Mouse (Mus musculus) neural tube, embryonic 15.5 days (tissue): ENCODE measurements around the gene Cst12. TPM values are rescaled to one million over a fixed set of nuclear protein-coding genes. Genes with fewer than 3 reads are reported as not detected.
"Not testable (repeated sequence)": the region's sequence is repeated elsewhere in the genome, so short reads cannot be mapped to it uniquely, and the experiment has no call there.

ENCODE experiments used
- ATAC-seq: fragments of 200-750 bp; cut with Nextera tagmentation; 2 replicates; pipeline ENCODE4 v1.8.0; 2017; ENCODE audit warnings: mild to moderate bottlenecking, moderate TSS enrichment, moderate library complexity; ENCODE audit not compliant: low FRiP score
- H3K27ac ChIP-seq: fragments of 300-500 bp; sonication (generic); replicated peaks from 2 replicates; pipeline ENCODE4 v1.5.1; 2015; ENCODE audit warnings: mild to moderate bottlenecking, inconsistent platforms
- H3K27me3 ChIP-seq: fragments of 300-500 bp; sonication (generic); replicated peaks from 2 replicates; pipeline ENCODE4 v1.6.1; 2015; ENCODE audit warnings: inconsistent platforms
- H3K36me3 ChIP-seq: fragments of 300-500 bp; sonication (generic); 2 replicates; pipeline ENCODE4 v1.6.1; 2015; ENCODE audit warnings: inconsistent platforms
- H3K4me1 ChIP-seq: fragments of 300-500 bp; sonication (generic); 2 replicates; pipeline ENCODE4 v1.6.1; 2015; ENCODE audit warnings: inconsistent platforms
- H3K4me2 ChIP-seq: fragments of 300-500 bp; sonication (generic); 2 replicates; pipeline ENCODE4 v1.6.1; 2015; ENCODE audit warnings: inconsistent platforms, mild to moderate bottlenecking, moderate library complexity
- H3K4me3 ChIP-seq: fragments of 300-500 bp; sonication (generic); replicated peaks from 2 replicates; pipeline ENCODE4 v1.5.1; 2015; ENCODE audit warnings: mild to moderate bottlenecking, inconsistent platforms
- H3K9ac ChIP-seq: fragments of 300-500 bp; sonication (generic); replicated peaks from 2 replicates; pipeline ENCODE4 v1.6.1; 2015; ENCODE audit warnings: mild to moderate bottlenecking, inconsistent platforms
- H3K9me3 ChIP-seq: fragments of 300-500 bp; sonication (generic); replicated peaks from 2 replicates; pipeline ENCODE4 v1.6.1; 2016; ENCODE audit warnings: inconsistent platforms
- WGBS: fragments of 180-500 bp; shearing (Covaris S2); methylation state at CpG from one replicate; pipeline ENCODE4 v1.1.7; 2015; ENCODE audit warnings: mixed read lengths; 5-methylcytosine and 5-hydroxymethylcytosine counted together
- polyA plus RNA-seq: library from polyadenylated mRNA; unstranded; fragments of >200 nt; fragmentation: Nextera tagmentation; extraction: Ambion mirVana; gene quantifications from 2 replicates; pipeline ENCODE4 v1.2.1, GENCODE M21; 2015

Gene Cst12
- polyA plus RNA-seq: not detected in 2 replicates

- no peaks in the 10 kb centered on the region for H3K27me3 ChIP-seq
- no peak within 1 kb of the TSS for H3K27ac ChIP-seq
- no peaks in the 10 kb centered on the region for H3K36me3 ChIP-seq
- WGBS: 92% methylated on average over 6 of the region's 6 CpGs
- no peak for ATAC-seq
- H3K9me3 ChIP-seq: no peaks in the 10 kb centered on the region
- no peak within 1 kb of the TSS for H3K4me3 ChIP-seq
- no peaks in the 10 kb centered on the region for H3K4me1 ChIP-seq
- H3K9ac ChIP-seq: no peak within 1 kb of the TSS
- H3K4me2 ChIP-seq: no peak within 1 kb of the TSS
These were observed at the start of gene Cst12 for GRCm38 (mm10) chr2:148789142-148789541. Cst12 (plus strand) TSS chr2:148789361.

GRCm38 (mm10) chr2:148743001-148743400 lies 46.2 kb upstream of the Cst12 start:
- H3K36me3 ChIP-seq: no peaks in the 10 kb centered on the region
- H3K27me3 ChIP-seq: no peaks in the 10 kb centered on the region
- H3K9ac ChIP-seq: no peak overlapping the region
- no peak overlapping the region for H3K4me3 ChIP-seq
- no peaks in the 10 kb centered on the region for H3K9me3 ChIP-seq
- WGBS: 71% methylated on average over 3 of the region's 3 CpGs
- no peak overlapping the region for H3K27ac ChIP-seq
- no peak overlapping the region for H3K4me2 ChIP-seq
- no peaks in the 10 kb centered on the region for H3K4me1 ChIP-seq
- no peak for ATAC-seq

GRCm38 (mm10) chr2:148743846-148744407 lies 45.2 kb upstream of the Cst12 start:
- H3K9ac ChIP-seq: no peak overlapping the region
- no peak overlapping the region for H3K27ac ChIP-seq
- H3K4me1 ChIP-seq: no peaks in the 10 kb centered on the region
- H3K27me3 ChIP-seq: no peaks in the 10 kb centered on the region
- H3K4me2 ChIP-seq: no peak overlapping the region
- no peak overlapping the region for H3K4me3 ChIP-seq
- H3K36me3 ChIP-seq: no peaks in the 10 kb centered on the region
- H3K9me3 ChIP-seq: no peaks in the 10 kb centered on the region
- WGBS: 81% methylated on average over 3 of the region's 3 CpGs
- ATAC-seq: no peak

GRCm38 (mm10) chr2:148750058-148750457 lies 39.1 kb upstream of the Cst12 start, which contains the start of gene Cstl1:
Cstl1 (plus strand) TSS chr2:148750358.
- Histone ChIP-seq H3K4me3 (no peak within 1 kb of the TSS), H3K27ac (no peak within 1 kb of the TSS), H3K4me2 (no peak within 1 kb of the TSS), H3K27me3 (no peaks in the 10 kb centered on the region), H3K9me3 (no peaks in the 10 kb centered on the region), H3K9ac (no peak within 1 kb of the TSS), H3K36me3 (no peaks in the 10 kb centered on the region), H3K4me1 (no peaks in the 10 kb centered on the region)
- ATAC-seq: no peak
- WGBS: 81% methylated on average over 1 of the region's 1 CpGs

- no peaks in the 10 kb centered on the region for H3K4me1 ChIP-seq
- H3K9ac ChIP-seq: peak overlapping the region; percentile 53; the same call in 1 of the 2 replicates
- no peaks in the 10 kb centered on the region for H3K27me3 ChIP-seq
- no peaks in the 10 kb centered on the region for H3K9me3 ChIP-seq
- no peak overlapping the region; the same call in 1 of the 2 replicates for H3K27ac ChIP-seq
- H3K36me3 ChIP-seq: no peaks in the 10 kb centered on the region
- H3K4me3 ChIP-seq: peak overlapping the region; percentile 40
- ATAC-seq: peak; percentile 95
- WGBS: 18% methylated on average over 15 of the region's 15 CpGs
- H3K4me2 ChIP-seq: peak overlapping the region; percentile 76
These were observed 37.0 kb upstream of the Cst12 start for GRCm38 (mm10) chr2:148751893-148752813.

GRCm38 (mm10) chr2:148754310-148754846 lies 34.8 kb upstream of the Cst12 start:
- no peak overlapping the region for H3K27ac ChIP-seq
- H3K36me3 ChIP-seq: no peaks in the 10 kb centered on the region
- no peaks in the 10 kb centered on the region for H3K4me1 ChIP-seq
- no peak for ATAC-seq
- no peak overlapping the region for H3K9ac ChIP-seq
- H3K9me3 ChIP-seq: no peaks in the 10 kb centered on the region
- no peak overlapping the region for H3K4me3 ChIP-seq
- H3K4me2 ChIP-seq: no peak overlapping the region
- WGBS: 61% methylated on average over 1 of the region's 1 CpGs
- no peaks in the 10 kb centered on the region for H3K27me3 ChIP-seq

GRCm38 (mm10) chr2:148763648-148764388 lies 25.3 kb upstream of the Cst12 start:
- no peaks in the 10 kb centered on the region for H3K9me3 ChIP-seq
- H3K9ac ChIP-seq: no peak overlapping the region
- ATAC-seq: no peak
- no peak overlapping the region for H3K4me3 ChIP-seq
- H3K36me3 ChIP-seq: no peaks in the 10 kb centered on the region
- H3K27ac ChIP-seq: no peak overlapping the region
- H3K4me1 ChIP-seq: no peaks in the 10 kb centered on the region
- WGBS: 93% methylated on average over 1 of the region's 1 CpGs
- no peak overlapping the region for H3K4me2 ChIP-seq
- no peaks in the 10 kb centered on the region for H3K27me3 ChIP-seq

- 85% methylated on average over 4 of the region's 4 CpGs for WGBS
- not testable (repeated sequence) for H3K4me1 ChIP-seq, H3K27ac ChIP-seq, H3K9ac ChIP-seq, H3K36me3 ChIP-seq, H3K27me3 ChIP-seq, H3K4me3 ChIP-seq, ATAC-seq, H3K4me2 ChIP-seq, H3K9me3 ChIP-seq
These were observed 17.8 kb upstream of the Cst12 start, which contains the start of gene Cst11 for GRCm38 (mm10) chr2:148771397-148771796. Cst11 (minus strand) TSS chr2:148771497.

- 40% methylated on average over 1 of the region's 1 CpGs for WGBS
- Histone ChIP-seq H3K9ac (no peak within 1 kb of the TSS), H3K27ac (no peak within 1 kb of the TSS), H3K4me2 (no peak within 1 kb of the TSS), H3K36me3 (no peaks in the 10 kb centered on the region), H3K9me3 (no peaks in the 10 kb centered on the region), H3K4me1 (no peaks in the 10 kb centered on the region), H3K27me3 (no peaks in the 10 kb centered on the region), H3K4me3 (no peak within 1 kb of the TSS)
- ATAC-seq: no peak
These were observed 7.5 kb upstream of the Cst12 start, which contains the start of gene 8030411F24Rik for GRCm38 (mm10) chr2:148781709-148782108. 8030411F24Rik (plus strand) TSS chr2:148782009.

- H3K4me3 ChIP-seq: no peak within 1 kb of the TSS
- no peaks in the 10 kb centered on the region for H3K36me3 ChIP-seq
- H3K27ac ChIP-seq: no peak within 1 kb of the TSS
- ATAC-seq: no peak
- no peak within 1 kb of the TSS for H3K4me2 ChIP-seq
- no peaks in the 10 kb centered on the region for H3K9me3 ChIP-seq
- no peaks in the 10 kb centered on the region for H3K4me1 ChIP-seq
- no peaks in the 10 kb centered on the region for H3K27me3 ChIP-seq
- no peak within 1 kb of the TSS for H3K9ac ChIP-seq
- WGBS: 90% methylated on average over 1 of the region's 1 CpGs
These were observed 9.3 kb downstream of the Cst12 start, which contains the start of gene Cst8 for GRCm38 (mm10) chr2:148798485-148798884. Cst8 (plus strand) TSS chr2:148798785.

- no peak overlapping the region for H3K9ac ChIP-seq
- no peaks in the 10 kb centered on the region for H3K4me1 ChIP-seq
- no peak overlapping the region for H3K27ac ChIP-seq
- H3K9me3 ChIP-seq: no peaks in the 10 kb centered on the region
- no peaks in the 10 kb centered on the region for H3K27me3 ChIP-seq
- WGBS: 75% methylated on average over 3 of the region's 3 CpGs
- H3K4me3 ChIP-seq: no peak overlapping the region
- H3K36me3 ChIP-seq: no peaks in the 10 kb centered on the region
- ATAC-seq: no peak
- no peak overlapping the region for H3K4me2 ChIP-seq
These were observed 12.3 kb downstream of the Cst12 start for GRCm38 (mm10) chr2:148801491-148801921.
